Comparison of ENCODE assay signal across 8 mouse cellular contexts in the genomic region with DNA sequence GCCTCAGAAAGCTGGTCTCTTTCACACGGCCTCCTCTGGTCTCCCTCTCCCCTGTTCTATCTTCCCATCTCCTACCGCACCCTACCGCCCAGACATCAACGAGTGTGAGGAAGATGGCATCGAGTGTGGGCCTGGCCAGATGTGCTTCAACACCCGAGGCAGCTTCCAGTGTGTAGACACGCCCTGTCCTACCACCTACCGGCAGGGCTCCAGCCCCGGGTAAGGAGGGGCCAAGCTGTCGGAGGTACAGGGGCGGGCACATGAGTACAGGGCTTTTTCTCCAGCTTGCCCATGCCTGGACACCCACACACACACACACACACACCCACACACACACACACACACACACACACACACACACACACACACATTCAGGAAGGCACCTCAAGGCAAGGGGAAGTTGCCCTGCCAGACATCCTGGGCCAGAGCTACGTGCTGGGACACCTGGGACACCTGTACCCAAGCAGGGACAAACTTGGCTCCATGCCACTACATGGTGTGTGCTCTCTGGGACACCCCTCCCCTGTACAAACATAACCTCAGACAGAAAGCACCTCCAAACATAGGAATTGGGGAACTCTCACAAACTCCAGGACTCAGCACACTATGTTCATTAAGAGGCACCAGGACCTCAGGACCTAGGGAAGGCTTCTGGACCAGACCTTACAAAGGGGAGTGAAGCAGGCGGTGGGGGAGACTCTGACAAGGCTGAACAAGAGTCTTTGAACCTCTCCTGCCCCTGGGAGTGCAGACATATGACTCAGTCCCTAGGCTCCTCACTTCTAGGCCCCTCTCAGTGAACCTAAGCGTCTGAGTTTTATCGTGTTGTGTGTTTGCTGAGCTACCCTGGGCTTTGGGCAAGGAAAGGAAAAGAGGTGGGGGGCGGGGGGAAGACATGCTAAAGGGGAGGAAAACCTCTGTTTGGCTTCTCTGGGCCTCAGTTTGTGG. TPM values are rescaled to one million over a fixed set of nuclear protein-coding genes. Genes with fewer than 3 reads are reported as not detected.
A peak's percentile ranks its signal among the peaks of the same experiment; 100 is the strongest.
DNase-seq lines count a peak whose midpoint lies in the region; ATAC-seq and TF ChIP-seq lines count a peak whose summit lies in the region.

No protein-coding gene starts in this region.

- no peaks in the 10 kb centered on the region for H3K36me3 ChIP-seq in hindbrain, postnatal 0 days (ENCODE audit: insufficient read depth, low read length)
- no peaks in the 10 kb centered on the region for H3K36me3 ChIP-seq in midbrain, embryonic 14.5 days (ENCODE audit: control insufficient read depth, insufficient read depth, low read length)

- peak overlapping the region; percentile 35; the same call in 1 of the 2 replicates for H3K4me3 ChIP-seq in hindbrain, postnatal 0 days (ENCODE audit: low read length)
- H3K4me3 ChIP-seq in midbrain, embryonic 14.5 days (replicated peaks; ENCODE audit: low read depth, low read length): no peak overlapping the region

- H3K4me1 ChIP-seq in hindbrain, postnatal 0 days (ENCODE audit: insufficient read depth, low read length): 0 out of 2 replicates have a peak, but pooled peaks cover 7% of the 10 kb centered on the region
- 0 out of 2 replicates have a peak, but pooled peaks cover 4% of the 10 kb centered on the region for H3K4me1 ChIP-seq in midbrain, embryonic 14.5 days (ENCODE audit: control insufficient read depth, insufficient read depth, low read length)

- TF ChIP-seq CTCF in hindbrain, postnatal 0 days (IDR thresholded peaks at IDR 0.05; ENCODE audit: low read depth): no peak

- peak overlapping the region; percentile 44; the same call in 1 of the 2 replicates for H3K9ac ChIP-seq in hindbrain, postnatal 0 days (replicated peaks; ENCODE audit: low read length)
- H3K9ac ChIP-seq in midbrain, embryonic 14.5 days (replicated peaks; ENCODE audit: low read length): peak overlapping the region; percentile 31; the same call in 1 of the 2 replicates

- DNase-seq in kidney, adult 11 months: peak; percentile 53
- no peak for DNase-seq in kidney, postnatal 4 days
- peak; percentile 74 for DNase-seq in MN1 (ENCODE audit: low spot score)
- DNase-seq in hindbrain, postnatal 0 days (ENCODE audit: low spot score): no peak
- DNase-seq in midbrain, embryonic 14.5 days: no peak
- no peak for DNase-seq in frontal cortex, postnatal 36 days (ENCODE audit: low spot score in 2 of 2)
- no peak for DNase-seq in thymus, postnatal 25 days
- no peak for DNase-seq in left cerebral cortex, adult 11 months (ENCODE audit: low spot score)

- 43% methylated on average over 16 of the region's 16 CpGs for WGBS in hindbrain, postnatal 0 days
- 42% methylated on average over 16 of the region's 16 CpGs for WGBS in midbrain, embryonic 14.5 days

- H3K27ac ChIP-seq in hindbrain, postnatal 0 days: no peak overlapping the region
- H3K27ac ChIP-seq in midbrain, embryonic 14.5 days (replicated peaks; ENCODE audit: low read depth, low read length): no peak overlapping the region

- H3K9me3 ChIP-seq in hindbrain, postnatal 0 days (ENCODE audit: low read length): no peaks in the 10 kb centered on the region
- no peaks in the 10 kb centered on the region for H3K9me3 ChIP-seq in midbrain, embryonic 14.5 days (ENCODE audit: control insufficient read depth, low read length)

- no peak for ATAC-seq in hindbrain, postnatal 0 days
- no peak for ATAC-seq in midbrain, embryonic 14.5 days (ENCODE audit: low FRiP score, low TSS enrichment)

- peak overlapping the region; percentile 61 for H3K4me2 ChIP-seq in hindbrain, postnatal 0 days (ENCODE audit: low read depth, low read length)
- peak overlapping the region; percentile 62 for H3K4me2 ChIP-seq in midbrain, embryonic 14.5 days (ENCODE audit: low read length)

- peaks cover 22% of the 10 kb centered on the region for H3K27me3 ChIP-seq in hindbrain, postnatal 0 days (ENCODE audit: insufficient read depth, low read length)
- H3K27me3 ChIP-seq in midbrain, embryonic 14.5 days (ENCODE audit: control insufficient read depth, insufficient read depth, low read length): peaks cover 37% of the 10 kb centered on the region

RNA-seq across cellular contexts. Expression of gene Ass1, which starts 10.7 kb away (rescaled TPM):
- total RNA-seq in hindbrain, postnatal 0 days (2014; rRNA removed): 25.3 and 33.3 TPM in 2 replicates
- polyA plus RNA-seq in hindbrain, postnatal 0 days (2015; fragmentation: Nextera tagmentation; extraction: Ambion mirVana): 28.9 and 29.0 TPM in 2 replicates
- 7.4 and 8.5 TPM in 2 replicates for polyA plus RNA-seq in midbrain, embryonic 14.5 days (2014; fragmentation: Nextera tagmentation; extraction: Ambion mirVana)

Comparison
In these comparisons a context has a peak if more than half of its experiments do, and no peak if none do; other contexts are left out.
1. DNase-seq: peak in kidney, adult 11 months (single experiment) and MN1 (single experiment); none in kidney, postnatal 4 days (0 of 2), hindbrain, postnatal 0 days (single experiment), midbrain, embryonic 14.5 days (single experiment), frontal cortex, postnatal 36 days (0 of 2), thymus, postnatal 25 days (single experiment) and left cerebral cortex, adult 11 months (single experiment).